Mouse (Mus musculus) ES-Bruce4 (cell line): ENCODE results near the gene Cirbp.

Experiments used
- CTCF ChIP-seq: IDR thresholded peaks from one replicate; pipeline ENCODE4 v1.8.1; 2011; ENCODE audit warnings: low read depth, low read length
- POLR2A ChIP-seq: IDR thresholded peaks from one replicate; pipeline ENCODE4 v1.8.1; 2011; ENCODE audit warnings: low read length; ENCODE audit not compliant: insufficient read depth

- TF ChIP-seq CTCF (no peak), POLR2A (no peak)
Observed at GRCm38 (mm10) chr10:80134421-80134820, 31.4 kb upstream of the Cirbp start.
